Mouse (Mus musculus) layer of hippocampus, adult 9-11 months (tissue): ENCODE data around the gene Scgb2b21.
"Not testable (repeated sequence)": the region's sequence is repeated elsewhere in the genome, so short reads cannot be mapped to it uniquely, and the experiment has no call there.

ENCODE experiments used
- DNase-seq: peaks from one replicate; pipeline ENCODE4 v3.0.0; 2022

Scgb2b21 gene

GRCm38 (mm10) chr7:33520358-33520757 lies at the start of gene Scgb2b21:
Scgb2b21 (minus strand) TSS chr7:33520458.
- DNase-seq = no peak

- not testable (repeated sequence) for DNase-seq
Observed at GRCm38 (mm10) chr7:33543420-33543819, 23.2 kb upstream of the Scgb2b21 start.
